Mouse (Mus musculus) liver, adult 2 months (tissue): ENCODE measurements around the gene Arhgef1.

Source experiments
- CTCF ChIP-seq: fragments of 200-500 bp; IDR thresholded peaks from 2 replicates; pipeline ENCODE4 v1.5.1; 2011; ENCODE audit warnings: low read depth, low read length, control low read depth
- POLR2A ChIP-seq: fragments of 200-500 bp; IDR thresholded peaks from 2 replicates; pipeline ENCODE4 v1.6.1; 2011; ENCODE audit warnings: low read length, control low read depth; ENCODE audit not compliant: insufficient read depth; ENCODE audit errors: extremely low read depth

- TF ChIP-seq POLR2A = no peak
- TF ChIP-seq CTCF = no peak
These were observed 65.8 kb downstream of the Arhgef1 start for GRCm38 (mm10) chr7:24968463-24968862.
